Mouse (Mus musculus) heart, adult 2 months (tissue): ENCODE data around the gene Acaa1b.

Experiments
- CTCF ChIP-seq: fragments of 200-600 bp; IDR thresholded peaks from 2 replicates; pipeline ENCODE4 v1.8.1; 2022; ENCODE audit warnings: antibody characterized with exemption, mild to moderate bottlenecking, moderate library complexity
- EP300 ChIP-seq: fragments of 200-500 bp; IDR thresholded peaks from 2 replicates; pipeline ENCODE4 v1.6.1; 2011; ENCODE audit warnings: low read depth, low read length, control low read depth; ENCODE audit not compliant: insufficient read depth
- POLR2A ChIP-seq: fragments of 200-500 bp; IDR thresholded peaks from 2 replicates; pipeline ENCODE4 v1.6.1; 2011; ENCODE audit warnings: mild to moderate bottlenecking, low read depth, low read length, control low read depth; ENCODE audit not compliant: insufficient read depth

DNA sequence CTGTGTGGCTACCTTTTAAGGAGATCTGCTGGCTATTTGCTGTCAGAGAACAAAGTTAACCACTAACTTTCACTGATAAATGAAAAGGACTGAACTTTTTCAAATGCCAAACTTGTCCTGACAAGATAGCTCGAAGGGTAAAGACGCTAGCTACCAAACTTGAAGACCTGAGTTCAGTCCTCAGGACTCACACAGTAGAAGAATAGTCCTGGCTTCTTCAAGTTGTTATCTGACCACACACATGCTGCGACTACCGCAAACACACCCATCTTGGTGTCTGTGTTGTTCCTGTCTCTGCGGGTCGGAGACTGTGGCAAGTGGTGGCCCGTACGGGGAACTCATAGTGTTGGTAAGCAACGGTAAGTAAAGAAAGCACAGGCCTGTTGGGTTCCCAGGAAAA, 46.7 kb upstream of the Acaa1b start:
- TF ChIP-seq CTCF (no peak), EP300 (no peak), POLR2A (no peak)
